Mouse (Mus musculus): ENCODE results near the gene Dnajc3. TPM values are rescaled to one million over a fixed set of nuclear protein-coding genes. Genes with fewer than 3 reads are reported as not detected.

Gene Dnajc3
- polyA plus RNA-seq, 1 experiment from 2014 or later, result 45.8 TPM

DNA sequence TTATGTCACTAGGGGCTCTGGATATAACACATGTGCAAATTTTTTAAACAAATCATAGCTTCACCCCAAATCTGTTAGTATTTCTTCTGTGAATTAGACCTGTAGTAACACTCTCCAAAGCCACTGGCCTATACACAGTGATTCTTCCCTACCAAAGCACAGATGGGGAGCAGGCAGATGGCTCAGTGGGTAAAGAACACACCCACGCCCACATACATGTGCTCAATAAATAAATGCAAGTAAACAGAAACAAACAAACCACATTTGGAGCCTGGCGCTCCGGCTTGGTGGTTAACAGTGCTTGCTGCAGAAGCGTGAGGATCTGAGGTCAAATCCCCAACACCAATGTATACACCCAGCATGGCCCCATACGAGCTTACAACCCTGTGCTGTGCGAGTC lies 26.3 kb upstream of the Dnajc3 start:
- no peaks in the 10 kb centered on the region for H3K27me3 ChIP-seq
- no peaks in the 10 kb centered on the region for H3K9me3 ChIP-seq (replicated peaks)
- H3K4me2 ChIP-seq, result no peak overlapping the region
- 93% methylated on average over 6 of the region's 6 CpGs for WGBS
- peaks cover 28% of the 10 kb centered on the region for H3K4me1 ChIP-seq
- no peak overlapping the region for H3K4me3 ChIP-seq (replicated peaks)
- ATAC-seq (replicated peaks; ENCODE audit: low FRiP score), result no peak
- H3K9ac ChIP-seq, result no peak overlapping the region
- H3K27ac ChIP-seq, result no peak overlapping the region
- peaks cover 46% of the 10 kb centered on the region for H3K36me3 ChIP-seq

DNA sequence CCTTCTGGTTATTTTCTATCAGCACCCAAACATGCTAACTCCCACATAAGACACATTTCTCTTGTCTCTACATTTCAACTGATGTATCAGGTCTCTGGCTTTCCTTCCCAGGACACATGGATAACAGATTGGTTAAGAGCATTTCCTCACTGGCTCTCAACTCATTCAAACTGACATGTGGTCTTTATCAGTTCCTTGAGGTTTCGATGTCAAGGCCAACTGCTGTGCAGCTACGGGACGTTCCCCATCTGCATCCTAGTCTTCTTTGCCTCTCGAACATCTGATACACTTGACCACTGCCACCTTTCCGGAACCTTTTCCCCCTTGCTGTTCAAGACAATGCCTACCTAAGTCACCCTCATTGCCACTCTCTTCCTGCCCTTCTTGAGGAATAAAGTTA lies 24.1 kb upstream of the Dnajc3 start:
- H3K9me3 ChIP-seq (replicated peaks), result no peaks in the 10 kb centered on the region
- H3K27ac ChIP-seq, result no peak overlapping the region
- no peaks in the 10 kb centered on the region for H3K27me3 ChIP-seq
- H3K4me1 ChIP-seq, result peaks cover 18% of the 10 kb centered on the region
- ATAC-seq (replicated peaks; ENCODE audit: low FRiP score), result no peak
- H3K36me3 ChIP-seq, result peaks cover 38% of the 10 kb centered on the region
- no peak overlapping the region for H3K4me3 ChIP-seq (replicated peaks)
- 44% methylated on average over 5 of the region's 5 CpGs for WGBS
- no peak overlapping the region for H3K9ac ChIP-seq
- no peak overlapping the region for H3K4me2 ChIP-seq

GRCm38 (mm10) chr14:118919025-118919424 lies 18.8 kb upstream of the Dnajc3 start:
- WGBS, result 65% methylated on average over 8 of the region's 8 CpGs
- Histone ChIP-seq H3K36me3 (peaks cover 17% of the 10 kb centered on the region), H3K27me3 (peaks cover 18% of the 10 kb centered on the region), H3K4me1 (peaks cover 18% of the 10 kb centered on the region), H3K9me3 (replicated peaks) (no peaks in the 10 kb centered on the region), H3K4me2 (no peak overlapping the region), H3K27ac (no peak overlapping the region), H3K4me3 (replicated peaks) (no peak overlapping the region), H3K9ac (no peak overlapping the region)
- ATAC-seq (replicated peaks; ENCODE audit: low FRiP score), result no peak

DNA sequence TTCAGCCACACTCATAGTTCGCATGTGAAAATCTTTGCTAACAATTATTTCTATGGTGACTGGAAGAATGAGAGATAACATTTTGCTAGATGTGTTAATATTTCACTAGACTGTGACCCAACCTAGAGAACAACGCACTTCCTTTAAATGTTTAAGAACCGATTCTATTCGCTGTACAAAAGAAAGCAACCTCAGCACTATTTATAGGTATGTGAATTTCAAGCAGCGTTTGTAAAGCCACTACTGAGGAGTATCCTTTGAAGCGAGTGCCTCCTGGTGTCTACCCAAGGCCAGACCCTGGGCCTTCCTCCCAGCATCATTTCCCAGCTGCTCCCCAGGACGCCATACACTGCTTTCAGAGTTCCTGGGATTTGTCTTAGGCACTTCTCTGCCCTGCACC lies 17.1 kb upstream of the Dnajc3 start:
- 68% methylated on average over 7 of the region's 7 CpGs for WGBS
- H3K4me2 ChIP-seq, result no peak overlapping the region
- no peak for ATAC-seq (replicated peaks; ENCODE audit: low FRiP score)

GRCm38 (mm10) chr14:118922251-118922650 lies 15.5 kb upstream of the Dnajc3 start:
- peaks cover 9% of the 10 kb centered on the region for H3K36me3 ChIP-seq
- H3K4me2 ChIP-seq, result peak overlapping the region; percentile 94
- H3K9ac ChIP-seq, result peak overlapping the region; percentile 42
- 25% methylated on average over 22 of the region's 22 CpGs for WGBS
- H3K9me3 ChIP-seq (replicated peaks), result no peaks in the 10 kb centered on the region
- H3K27me3 ChIP-seq, result peaks cover 18% of the 10 kb centered on the region
- H3K4me1 ChIP-seq, result peaks cover 37% of the 10 kb centered on the region
- H3K4me3 ChIP-seq (replicated peaks), result peak overlapping the region; percentile 45
- no peak for ATAC-seq (replicated peaks; ENCODE audit: low FRiP score)
- no peak overlapping the region for H3K27ac ChIP-seq

More for the DNA sequence above, 17.1 kb upstream of the Dnajc3 start:
- no peak overlapping the region for H3K4me3 ChIP-seq (replicated peaks)
- peaks cover 18% of the 10 kb centered on the region for H3K27me3 ChIP-seq
- H3K9me3 ChIP-seq (replicated peaks), result no peaks in the 10 kb centered on the region
- H3K9ac ChIP-seq, result no peak overlapping the region
- peaks cover 32% of the 10 kb centered on the region for H3K4me1 ChIP-seq
- peaks cover 17% of the 10 kb centered on the region for H3K36me3 ChIP-seq
- H3K27ac ChIP-seq, result no peak overlapping the region

- H3K9me3 ChIP-seq (replicated peaks), result no peaks in the 10 kb centered on the region
- H3K4me2 ChIP-seq, result peak overlapping the region; percentile 94
- peak overlapping the region; percentile 42 for H3K9ac ChIP-seq
- peak overlapping the region; percentile 45 for H3K4me3 ChIP-seq (replicated peaks)
- 1% methylated on average over 47 of the region's 47 CpGs for WGBS
- H3K27ac ChIP-seq, result no peak overlapping the region
- H3K27me3 ChIP-seq, result peaks cover 18% of the 10 kb centered on the region
- peak; percentile 53 for ATAC-seq (replicated peaks; ENCODE audit: low FRiP score)
- peaks cover 37% of the 10 kb centered on the region for H3K4me1 ChIP-seq
- peaks cover 5% of the 10 kb centered on the region; the same call in 1 of the 2 replicates for H3K36me3 ChIP-seq
Observed at GRCm38 (mm10) chr14:118922667-118923184, 15.1 kb upstream of the Dnajc3 start.

GRCm38 (mm10) chr14:118924673-118925615 lies 12.8 kb upstream of the Dnajc3 start, which contains the start of gene Dzip1:
Gene Dzip1, minus strand, starts transcription at chr14:118925460.
- H3K9ac ChIP-seq, result peak within 1 kb of the TSS; percentile 72
- peaks cover 22% of the 10 kb centered on the region for H3K27me3 ChIP-seq
- H3K36me3 ChIP-seq, result no peaks in the 10 kb centered on the region
- H3K4me2 ChIP-seq, result peak within 1 kb of the TSS; percentile 94
- H3K4me1 ChIP-seq, result peaks cover 37% of the 10 kb centered on the region
- H3K27ac ChIP-seq, result peak within 1 kb of the TSS; percentile 90
- no peaks in the 10 kb centered on the region for H3K9me3 ChIP-seq (replicated peaks)
- under 1% methylated on average over 55 of the region's 55 CpGs for WGBS
- peak; percentile 92 for ATAC-seq (replicated peaks; ENCODE audit: low FRiP score)
- H3K4me3 ChIP-seq (replicated peaks), result peak within 1 kb of the TSS; percentile 71

DNA sequence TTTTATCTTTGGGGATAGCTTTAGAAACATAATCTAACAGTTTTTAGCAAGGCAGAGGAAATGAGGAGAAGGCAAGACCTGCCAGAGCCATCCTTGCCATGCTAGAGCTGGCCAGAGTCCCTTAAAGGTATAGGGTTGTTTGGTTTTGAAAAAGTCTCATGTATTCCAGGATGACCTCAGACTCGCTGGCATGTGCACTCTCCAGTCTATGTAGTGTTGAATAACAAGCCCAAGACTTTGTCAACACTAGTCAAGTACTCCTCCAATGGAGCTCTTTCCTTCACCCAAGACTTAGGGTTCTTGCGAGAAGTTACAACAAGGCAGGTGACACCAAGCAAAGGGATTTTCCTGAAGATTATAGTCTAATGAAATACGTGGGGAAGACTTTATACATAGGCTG lies 9.2 kb upstream of the Dnajc3 start:
- no peaks in the 10 kb centered on the region for H3K36me3 ChIP-seq
- H3K9ac ChIP-seq, result no peak overlapping the region
- WGBS, result 77% methylated on average over 3 of the region's 3 CpGs
- peaks cover 7% of the 10 kb centered on the region; the same call in 1 of the 2 replicates for H3K27me3 ChIP-seq
- no peak for ATAC-seq (replicated peaks; ENCODE audit: low FRiP score)
- H3K4me2 ChIP-seq, result no peak overlapping the region
- no peak overlapping the region for H3K4me3 ChIP-seq (replicated peaks)
- H3K4me1 ChIP-seq, result peaks cover 21% of the 10 kb centered on the region
- no peaks in the 10 kb centered on the region for H3K9me3 ChIP-seq (replicated peaks)
- H3K27ac ChIP-seq, result no peak overlapping the region

DNA sequence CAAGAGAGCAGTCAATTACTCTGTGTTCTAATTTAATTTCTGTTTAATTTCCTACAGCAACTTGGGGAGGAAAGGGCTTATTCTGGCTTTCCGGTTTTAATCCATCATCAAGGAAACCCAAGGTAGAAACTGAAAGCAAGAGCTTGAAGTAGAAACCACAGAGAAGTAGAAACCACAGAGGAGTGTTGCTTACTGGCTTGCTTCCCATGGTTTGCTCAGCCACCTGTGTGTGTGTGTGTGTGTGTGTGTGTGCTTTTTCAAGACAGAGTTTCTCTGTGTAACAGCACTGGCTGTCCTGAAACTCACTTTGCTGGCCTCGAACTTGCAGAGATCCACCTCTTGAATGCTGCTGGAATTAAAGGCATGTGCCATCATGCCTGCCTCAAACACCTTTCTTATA lies 8.0 kb upstream of the Dnajc3 start:
- Histone ChIP-seq H3K9ac (no peak overlapping the region), H3K4me1 (peaks cover 11% of the 10 kb centered on the region), H3K4me2 (no peak overlapping the region), H3K9me3 (replicated peaks) (no peaks in the 10 kb centered on the region), H3K36me3 (no peaks in the 10 kb centered on the region), H3K27ac (no peak overlapping the region), H3K27me3 (peaks cover 4% of the 10 kb centered on the region; the same call in 1 of the 2 replicates), H3K4me3 (replicated peaks) (no peak overlapping the region)
- ATAC-seq (replicated peaks; ENCODE audit: low FRiP score), result no peak
- WGBS, result 87% methylated on average over 2 of the region's 2 CpGs

DNA sequence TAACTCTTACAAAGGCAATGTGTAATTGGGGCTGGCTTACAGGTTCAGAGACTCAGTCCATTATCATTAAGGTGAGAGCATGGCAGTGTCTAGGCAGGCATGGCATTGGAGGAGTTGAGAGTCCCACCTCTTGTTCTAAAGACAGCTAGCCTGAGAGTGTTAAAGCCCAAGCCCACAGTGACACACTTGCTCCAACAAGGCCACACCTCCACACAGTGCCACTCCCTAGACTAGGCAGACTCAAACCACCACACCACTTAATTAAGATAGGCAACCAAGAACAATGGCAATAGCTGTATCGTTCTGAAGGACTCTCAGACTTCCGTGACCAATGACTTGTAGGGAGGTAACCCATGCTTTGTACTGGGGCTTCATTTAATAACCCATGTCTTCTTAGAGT lies 7.0 kb upstream of the Dnajc3 start:
- 69% methylated on average over 2 of the region's 2 CpGs for WGBS
- peaks cover 4% of the 10 kb centered on the region; the same call in 1 of the 2 replicates for H3K27me3 ChIP-seq
- H3K9me3 ChIP-seq (replicated peaks), result no peaks in the 10 kb centered on the region
- ATAC-seq (replicated peaks; ENCODE audit: low FRiP score), result no peak
- H3K4me3 ChIP-seq (replicated peaks), result no peak overlapping the region
- H3K4me1 ChIP-seq, result peaks cover 4% of the 10 kb centered on the region
- H3K36me3 ChIP-seq, result no peaks in the 10 kb centered on the region
- no peak overlapping the region for H3K27ac ChIP-seq
- H3K9ac ChIP-seq, result no peak overlapping the region
- no peak overlapping the region for H3K4me2 ChIP-seq

DNA sequence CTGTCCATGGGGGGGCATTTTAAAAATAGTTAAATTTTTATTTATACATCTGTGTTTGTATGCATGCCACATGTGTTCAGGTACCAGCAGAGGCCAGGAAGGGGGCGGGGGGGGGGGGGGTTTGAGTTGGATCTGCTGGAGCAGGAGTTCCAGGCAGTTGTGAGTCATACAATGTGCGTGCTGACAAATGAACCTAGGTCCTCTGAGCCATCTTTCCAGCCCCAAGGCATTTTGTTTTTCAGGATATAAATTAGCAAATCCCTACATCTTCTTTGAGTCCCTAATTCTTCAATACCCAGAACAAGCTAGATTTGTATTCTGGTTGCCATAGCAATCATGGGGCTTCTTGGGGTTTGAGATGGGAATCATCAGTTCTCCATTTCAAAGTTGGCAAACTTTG lies 6.6 kb upstream of the Dnajc3 start:
- Histone ChIP-seq H3K27me3 (0 out of 2 replicates have a peak, but pooled peaks cover 4% of the 10 kb centered on the region), H3K36me3 (no peaks in the 10 kb centered on the region), H3K9ac (no peak overlapping the region), H3K27ac (no peak overlapping the region), H3K4me3 (replicated peaks) (no peak overlapping the region), H3K9me3 (replicated peaks) (no peaks in the 10 kb centered on the region), H3K4me2 (no peak overlapping the region), H3K4me1 (no peaks in the 10 kb centered on the region)
- no peak for ATAC-seq (replicated peaks; ENCODE audit: low FRiP score)
- 85% methylated on average over 2 of the region's 2 CpGs for WGBS

DNA sequence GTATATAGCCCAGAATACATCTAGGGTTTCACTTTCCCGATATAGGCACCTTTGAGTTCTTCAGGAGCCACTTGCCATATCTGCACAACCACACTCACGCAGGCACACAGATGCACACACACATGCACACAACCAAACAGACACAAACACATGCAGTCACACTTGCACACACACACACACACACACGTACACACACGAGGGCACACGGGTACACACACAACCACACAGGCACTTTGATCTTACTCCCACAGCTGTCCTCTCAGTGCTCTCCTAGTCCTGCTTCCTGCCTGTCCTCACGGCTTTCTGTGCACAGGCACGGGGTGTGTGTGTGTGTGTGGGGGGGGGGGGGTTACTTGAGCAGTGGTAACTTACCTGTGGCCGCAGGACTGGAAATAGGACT lies 4.8 kb upstream of the Dnajc3 start:
- H3K27ac ChIP-seq, result no peak overlapping the region

More for the DNA sequence above, 4.8 kb upstream of the Dnajc3 start:
- H3K27me3 ChIP-seq, result 0 out of 2 replicates have a peak, but pooled peaks cover 4% of the 10 kb centered on the region
- no peak overlapping the region for H3K4me2 ChIP-seq
- no peak overlapping the region for H3K9ac ChIP-seq
- WGBS, result 60% methylated on average over 8 of the region's 8 CpGs
- ATAC-seq (replicated peaks; ENCODE audit: low FRiP score), result no peak
- peaks cover 5% of the 10 kb centered on the region; the same call in 1 of the 2 replicates for H3K4me1 ChIP-seq
- H3K36me3 ChIP-seq, result no peaks in the 10 kb centered on the region
- H3K4me3 ChIP-seq (replicated peaks), result no peak overlapping the region
- no peaks in the 10 kb centered on the region for H3K9me3 ChIP-seq (replicated peaks)

Measured in kidney, embryonic 15.5 days (tissue).